Mouse (Mus musculus) c-Kit-positive CD71-positive TER-119-negative erythroid progenitor cells, embryonic 14.5 days (primary cell): ENCODE results near the gene Bcat2.

ENCODE experiments used
- DNase-seq: peaks from one replicate; pipeline ENCODE4 v3.0.0-alpha.2; 2013; ENCODE audit warnings: low read depth

Gene Bcat2

GRCm38 (mm10) chr7:45550821-45551511, 19.0 kb upstream of the Bcat2 start:
- no peak for DNase-seq

- DNase-seq: no peak
Observed at GRCm38 (mm10) chr7:45551512-45551883, 18.5 kb upstream of the Bcat2 start.

DNA sequence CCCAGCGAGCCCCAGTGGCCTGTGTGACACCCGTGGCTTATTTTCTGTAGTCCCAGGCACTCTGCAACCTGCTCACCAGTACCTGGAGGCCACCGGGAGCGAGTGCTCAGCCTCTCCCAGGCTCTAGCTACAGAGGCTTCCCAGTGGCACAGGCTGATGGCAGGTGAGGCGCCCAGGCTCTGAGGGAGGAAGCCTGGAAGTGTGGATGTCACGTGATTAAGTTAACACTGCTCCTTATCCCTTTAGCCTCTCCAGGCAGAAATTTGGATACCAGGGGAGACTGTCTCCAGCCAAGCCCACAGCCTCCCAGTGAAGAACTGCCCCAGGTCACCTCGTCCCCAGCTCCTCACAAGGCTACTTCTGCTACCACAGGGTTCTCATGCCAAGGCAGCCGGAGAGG, 16.4 kb upstream of the Bcat2 start:
- DNase-seq: no peak

GRCm38 (mm10) chr7:45553990-45554389, 16.0 kb upstream of the Bcat2 start:
- no peak for DNase-seq

GRCm38 (mm10) chr7:45554744-45555143, 15.2 kb upstream of the Bcat2 start, which contains the start of gene Hsd17b14:
Gene Hsd17b14, plus strand, starts transcription at chr7:45554893.
- no peak for DNase-seq

- peak; percentile 65 for DNase-seq
Observed at GRCm38 (mm10) chr7:45555787-45556186, 14.2 kb upstream of the Bcat2 start.

- DNase-seq: no peak
Observed at GRCm38 (mm10) chr7:45558907-45559306, 11.0 kb upstream of the Bcat2 start.

GRCm38 (mm10) chr7:45560241-45560640, 9.7 kb upstream of the Bcat2 start:
- DNase-seq: no peak

GRCm38 (mm10) chr7:45560843-45561623, 8.9 kb upstream of the Bcat2 start:
- DNase-seq: peak; percentile 77

GRCm38 (mm10) chr7:45561624-45562520, 8.1 kb upstream of the Bcat2 start:
- DNase-seq: no peak

- DNase-seq: no peak
Observed at GRCm38 (mm10) chr7:45564811-45565210, 5.1 kb upstream of the Bcat2 start.

DNA sequence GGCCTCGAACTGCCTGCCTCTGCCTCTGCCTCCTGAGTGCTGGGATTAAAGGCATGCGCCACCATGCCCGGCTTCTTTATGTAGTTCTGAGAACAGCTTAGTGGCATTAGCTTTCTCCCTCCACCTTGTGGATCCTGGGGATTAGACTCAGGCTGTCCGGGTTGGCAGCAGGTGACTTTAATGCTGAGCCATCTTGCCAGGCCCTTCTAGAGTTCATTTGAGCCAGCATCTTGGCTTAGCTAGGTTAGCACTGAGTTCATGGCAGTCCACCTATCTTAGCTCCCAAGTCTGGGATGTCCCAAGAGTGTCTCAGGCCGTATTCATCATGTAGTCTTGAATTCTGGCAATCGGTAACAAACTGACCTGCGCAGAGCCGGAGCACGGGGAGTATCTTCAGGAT, 4.5 kb upstream of the Bcat2 start:
- no peak for DNase-seq

DNA sequence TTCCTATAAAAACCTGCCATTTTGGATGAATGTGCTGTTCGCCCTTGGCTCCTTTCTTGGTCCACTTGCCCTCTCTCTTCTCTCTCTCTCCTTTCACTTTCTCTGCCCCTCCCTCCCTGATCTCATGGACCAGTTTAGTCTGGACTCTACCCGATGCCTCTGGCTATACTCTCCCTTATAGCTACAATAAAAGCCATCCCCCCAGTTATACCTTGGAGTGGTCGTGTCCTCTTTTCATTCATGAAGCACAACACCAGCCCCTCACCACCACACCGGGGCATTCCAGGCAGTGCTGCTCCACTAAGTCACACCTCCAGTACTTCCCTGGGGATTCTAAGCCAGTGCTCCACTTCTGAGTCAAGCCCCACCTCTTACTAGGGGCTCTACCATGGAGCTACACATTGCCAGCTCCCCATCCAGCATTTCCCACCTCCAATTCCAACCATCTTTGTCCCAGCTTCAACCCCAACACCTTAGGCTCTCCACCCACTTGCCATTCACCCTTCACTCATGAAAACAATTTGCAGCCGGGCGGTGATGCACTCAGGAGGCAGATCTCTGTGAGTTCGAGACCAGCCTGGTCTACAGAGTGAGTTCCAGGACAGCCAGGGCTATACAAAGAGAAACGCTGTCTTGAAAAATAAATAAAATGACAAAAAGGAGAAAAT, 2.7 kb upstream of the Bcat2 start:
- DNase-seq: no peak

DNA sequence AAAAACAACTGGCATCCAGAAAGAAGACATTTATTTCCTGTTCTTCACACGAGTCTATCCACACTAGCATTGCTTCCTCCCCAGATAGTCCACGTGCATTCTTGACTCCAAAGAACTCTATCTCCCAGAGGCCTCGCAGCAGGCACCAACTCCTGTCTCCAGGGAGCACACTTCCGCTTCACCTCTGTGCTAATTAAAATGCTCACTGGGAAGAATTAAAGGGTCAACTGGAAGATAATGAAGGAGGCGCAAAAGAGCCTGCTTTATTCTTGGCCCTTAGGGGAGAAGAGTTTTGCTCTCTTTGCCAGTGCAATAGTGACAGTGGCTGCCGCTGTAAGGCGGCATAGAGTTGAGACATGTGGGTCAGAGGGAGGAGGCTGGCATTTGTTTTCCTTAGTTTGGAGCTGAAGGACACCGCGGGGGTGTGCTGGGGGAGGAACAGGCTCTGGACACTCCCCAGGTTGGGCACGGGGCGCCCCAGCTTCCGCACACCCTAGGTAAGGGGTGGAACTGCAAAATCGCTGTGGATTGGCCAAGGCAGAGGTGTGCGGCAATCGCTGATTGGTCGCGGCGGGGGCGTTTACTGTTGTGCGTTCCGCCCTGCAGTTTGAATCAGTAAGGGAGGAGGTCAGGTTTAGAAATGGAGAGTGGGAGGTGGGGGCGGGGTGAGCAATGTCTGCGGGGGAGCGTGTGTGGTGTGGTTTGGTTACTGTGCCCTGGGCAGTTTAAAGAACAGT, 2.0 kb upstream of the Bcat2 start:
- peak; percentile 89 for DNase-seq

GRCm38 (mm10) chr7:45568601-45569473, 1.1 kb upstream of the Bcat2 start:
- peak; percentile 63 for DNase-seq

DNA sequence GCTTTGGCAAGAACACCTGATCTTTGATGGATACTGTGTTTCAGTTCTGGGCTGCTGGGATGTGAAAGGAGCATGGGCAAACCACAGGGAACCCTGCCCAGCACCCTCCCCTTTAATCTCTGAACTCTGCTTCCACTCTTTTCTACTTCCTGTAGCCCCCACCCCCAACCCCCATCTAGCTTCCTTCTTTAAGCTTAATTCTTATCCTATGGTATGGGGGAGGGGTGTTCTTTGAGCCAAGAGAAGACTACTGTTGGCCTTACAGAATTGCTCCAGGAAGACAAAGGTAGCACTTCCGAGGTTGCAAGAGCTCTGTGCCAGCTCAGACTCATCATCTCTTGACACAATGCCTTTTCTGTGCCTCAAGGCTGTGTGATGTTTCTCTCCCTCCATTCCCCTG, 2.0 kb downstream of the Bcat2 start:
- DNase-seq: no peak

- DNase-seq: no peak
Observed at GRCm38 (mm10) chr7:45573954-45574353, 4.0 kb downstream of the Bcat2 start.

- no peak for DNase-seq
Observed at GRCm38 (mm10) chr7:45574472-45575379, 4.8 kb downstream of the Bcat2 start.

DNA sequence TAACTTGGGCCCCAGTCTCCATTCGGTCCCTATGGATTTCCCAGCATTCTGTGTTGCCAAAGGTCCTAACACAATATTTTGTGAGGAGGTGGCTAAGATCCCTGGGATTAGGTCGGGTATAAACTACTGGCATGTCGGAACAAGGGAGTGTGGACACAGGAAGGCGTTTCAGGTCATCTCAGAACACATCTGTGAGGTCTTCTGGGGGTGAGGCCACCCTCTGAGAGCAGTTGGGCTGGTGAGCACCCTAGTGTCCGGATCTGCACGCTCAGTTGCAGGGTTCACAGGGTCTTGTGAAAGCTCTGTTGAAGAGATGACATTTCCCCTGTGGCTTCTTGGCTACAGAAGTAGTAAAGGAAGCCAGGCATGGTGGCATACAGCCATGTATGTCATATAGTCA, 16.0 kb downstream of the Bcat2 start:
- no peak for DNase-seq
